Mouse (Mus musculus) MEL (cell line): ENCODE data around the gene Gpnmb. TPM values are rescaled to one million over a fixed set of nuclear protein-coding genes. Genes with fewer than 3 reads are reported as not detected.

Experiments
- DNase-seq: peaks from one replicate; pipeline ENCODE4 v3.0.0; 2011; ENCODE audit warnings: low read depth, low spot score
- H3K27ac ChIP-seq: 2 replicates; pipeline ENCODE4 v1.5.1; 2012; ENCODE audit warnings: low read depth, mild to moderate bottlenecking, control low read depth, low read length, moderate library complexity; ENCODE audit not compliant: control insufficient read depth
- H3K27me3 ChIP-seq, 2 experiments: fragments of 150-350 bp in 1 of 2; sonication (generic) in 1 of 2; 2 replicates each; pipeline ENCODE4 v1.6.1; 2012; ENCODE audit warnings: low read length in 2 of 2, mild to moderate bottlenecking in 2 of 2, improper control_type of control experiment in 1 of 2, moderate library complexity in 1 of 2; ENCODE audit not compliant: insufficient read depth in 2 of 2, control insufficient read depth in 1 of 2
- H3K36me3 ChIP-seq, 2 experiments: 2 replicates each; pipeline ENCODE4 v1.6.1; 2012 to 2014; ENCODE audit warnings: low read length in 2 of 2, improper control_type of control experiment in 1 of 2, inconsistent platforms in 1 of 2, mild to moderate bottlenecking in 1 of 2; ENCODE audit not compliant: insufficient read depth in 2 of 2, control insufficient read depth in 1 of 2
- H3K4me1 ChIP-seq, 2 experiments: fragments of 150-350 bp in 1 of 2; sonication (generic) in 1 of 2; 2 replicates each; pipeline ENCODE4 v1.6.1; 2012; ENCODE audit warnings: low read length in 2 of 2, improper control_type of control experiment in 1 of 2, mild to moderate bottlenecking in 1 of 2; ENCODE audit not compliant: insufficient read depth in 2 of 2, control insufficient read depth in 1 of 2
- H3K4me3 ChIP-seq, 2 experiments: fragments of 150-350 bp in 1 of 2; sonication (generic) in 1 of 2; 2 replicates each; pipeline ENCODE4 v1.5.1; 2012; ENCODE audit warnings: low read depth in 2 of 2, low read length in 2 of 2, mild to moderate bottlenecking in 2 of 2, moderate library complexity in 2 of 2, control low read depth in 1 of 2, improper control_type of control experiment in 1 of 2; ENCODE audit not compliant: control insufficient read depth in 1 of 2, insufficient read depth in 1 of 2
- H3K79me2 ChIP-seq: 2 replicates; pipeline ENCODE4 v1.6.1; 2012; ENCODE audit warnings: mild to moderate bottlenecking, low read length, moderate library complexity; ENCODE audit not compliant: control insufficient read depth, poor library complexity, insufficient read depth
- H3K9ac ChIP-seq: 2 replicates; pipeline ENCODE4 v1.6.1; 2012; ENCODE audit warnings: low read depth, mild to moderate bottlenecking, control low read depth, low read length, moderate library complexity; ENCODE audit not compliant: control insufficient read depth, poor library complexity, severe bottlenecking
- H3K9me3 ChIP-seq: fragments of 150-350 bp; sonication (generic); replicated peaks from 2 replicates; pipeline ENCODE4 v1.6.1; 2012; ENCODE audit warnings: mild to moderate bottlenecking, low read length, improper control_type of control experiment, moderate library complexity; ENCODE audit not compliant: insufficient read depth
- BHLHE40 ChIP-seq: IDR thresholded peaks from 2 replicates; pipeline ENCODE4 v1.6.1; 2012; ENCODE audit warnings: low read depth, mild to moderate bottlenecking, inconsistent platforms, low read length, improper control_type of control experiment, borderline replicate concordance
- CHD1 ChIP-seq: IDR thresholded peaks from 2 replicates; pipeline ENCODE4 v1.6.1; 2012; ENCODE audit warnings: low read depth, mild to moderate bottlenecking, inconsistent platforms, low read length, improper control_type of control experiment
- E2F4 ChIP-seq: IDR thresholded peaks from 2 replicates; pipeline ENCODE4 v1.6.1; 2011; ENCODE audit warnings: low read depth, low read length, improper control_type of control experiment, borderline replicate concordance
- ELF1 ChIP-seq: IDR thresholded peaks from 2 replicates; pipeline ENCODE4 v1.6.1; 2014; ENCODE audit warnings: low read depth, mild to moderate bottlenecking, inconsistent platforms, low read length, improper control_type of control experiment, moderate library complexity
- EP300 ChIP-seq, 2 experiments: IDR thresholded peaks; 2 replicates each; pipeline ENCODE4 v1.6.1; 2011; ENCODE audit warnings: improper control_type of control experiment in 2 of 2, low read length in 2 of 2, low read depth in 1 of 2, mild to moderate bottlenecking in 1 of 2
- GATA1 ChIP-seq: IDR thresholded peaks from 2 replicates; pipeline ENCODE4 v1.6.1; 2011; ENCODE audit warnings: low read depth, low read length, improper control_type of control experiment
- HCFC1 ChIP-seq: IDR thresholded peaks from 2 replicates; pipeline ENCODE4 v1.6.1; 2012; ENCODE audit warnings: low read depth, mild to moderate bottlenecking, inconsistent platforms, low read length, improper control_type of control experiment, moderate library complexity
- JUND ChIP-seq: IDR thresholded peaks from 2 replicates; pipeline ENCODE4 v1.6.1; 2011; ENCODE audit warnings: low read depth, mild to moderate bottlenecking, improper control_type of control experiment, low read length
- KAT2A ChIP-seq: conservative IDR thresholded peaks from 2 replicates; pipeline ENCODE4 v1.6.1; 2012; ENCODE audit warnings: low read depth, low read length, improper control_type of control experiment, inconsistent platforms
- MAFK ChIP-seq: IDR thresholded peaks from 2 replicates; pipeline ENCODE4 v1.6.1; 2011; ENCODE audit warnings: low read depth, mild to moderate bottlenecking, low read length, improper control_type of control experiment, borderline replicate concordance
- MAX ChIP-seq: IDR thresholded peaks from 2 replicates; pipeline ENCODE4 v1.6.1; 2011; ENCODE audit warnings: low read length, improper control_type of control experiment
- MAZ ChIP-seq: IDR thresholded peaks from 2 replicates; pipeline ENCODE4 v1.6.1; 2012; ENCODE audit warnings: low read depth, mild to moderate bottlenecking, inconsistent platforms, low read length, improper control_type of control experiment
- MEF2A ChIP-seq: IDR thresholded peaks from 2 replicates; pipeline ENCODE4 v1.6.1; 2014; ENCODE audit warnings: low read depth, mild to moderate bottlenecking, inconsistent platforms, low read length, improper control_type of control experiment; ENCODE audit not compliant: poor library complexity, insufficient replicate concordance, severe bottlenecking; ENCODE audit errors: extremely low read depth
- MXI1 ChIP-seq: IDR thresholded peaks from 2 replicates; pipeline ENCODE4 v1.6.1; 2011; ENCODE audit warnings: mild to moderate bottlenecking, low read depth, low read length, improper control_type of control experiment
- MYB ChIP-seq: IDR thresholded peaks from 2 replicates; pipeline ENCODE4 v1.6.1; 2011; ENCODE audit warnings: mild to moderate bottlenecking, low read depth, low read length, improper control_type of control experiment
- MYC ChIP-seq: IDR thresholded peaks from 2 replicates; pipeline ENCODE4 v1.6.1; 2011; ENCODE audit warnings: low read depth, mild to moderate bottlenecking, low read length, improper control_type of control experiment, moderate library complexity
- NELFE ChIP-seq: IDR thresholded peaks from 2 replicates; pipeline ENCODE4 v1.6.1; 2011; ENCODE audit warnings: low read depth, low read length, improper control_type of control experiment
- NRF1 ChIP-seq: IDR thresholded peaks from 2 replicates; pipeline ENCODE4 v1.6.1; 2014; ENCODE audit warnings: low read depth, mild to moderate bottlenecking, inconsistent platforms, low read length, improper control_type of control experiment, moderate library complexity; ENCODE audit not compliant: poor library complexity, insufficient read depth, severe bottlenecking
- POLR2A ChIP-seq, 2 experiments: IDR thresholded peaks; 2 replicates each; pipeline ENCODE4 v1.6.1; 2011 to 2012; ENCODE audit warnings: low read length in 2 of 2, mild to moderate bottlenecking in 2 of 2, control low read depth in 1 of 2, improper control_type of control experiment in 1 of 2, low read depth in 1 of 2, moderate library complexity in 1 of 2; ENCODE audit not compliant: control insufficient read depth in 1 of 2, insufficient read depth in 1 of 2, poor library complexity in 1 of 2
- POLR2AphosphoS2 ChIP-seq: IDR thresholded peaks from 2 replicates; pipeline ENCODE4 v1.6.1; 2011; ENCODE audit warnings: low read length, improper control_type of control experiment
- POLR2AphosphoS5 ChIP-seq: IDR thresholded peaks from 2 replicates; pipeline ENCODE4 v1.6.1; 2012; ENCODE audit warnings: low read depth, borderline replicate concordance, mild to moderate bottlenecking, inconsistent platforms, low read length, moderate library complexity, mixed read lengths
- RAD21 ChIP-seq: IDR thresholded peaks from 2 replicates; pipeline ENCODE4 v1.6.1; 2011; ENCODE audit warnings: mild to moderate bottlenecking, low read depth, low read length, improper control_type of control experiment
- RCOR1 ChIP-seq: IDR thresholded peaks from 2 replicates; pipeline ENCODE4 v1.6.1; 2012; ENCODE audit warnings: low read depth, mild to moderate bottlenecking, inconsistent platforms, low read length, improper control_type of control experiment
- SIN3A ChIP-seq: IDR thresholded peaks from 2 replicates; pipeline ENCODE4 v1.6.1; 2012; ENCODE audit warnings: low read length, improper control_type of control experiment, inconsistent platforms
- SMC3 ChIP-seq: IDR thresholded peaks from 2 replicates; pipeline ENCODE4 v1.6.1; 2011; ENCODE audit warnings: low read depth, low read length, improper control_type of control experiment
- TAL1 ChIP-seq: IDR thresholded peaks from 2 replicates; pipeline ENCODE4 v1.6.1; 2012; ENCODE audit warnings: mild to moderate bottlenecking, inconsistent platforms, low read length, moderate library complexity, mixed read lengths
- TBP ChIP-seq: IDR thresholded peaks from 2 replicates; pipeline ENCODE4 v1.8.0; 2011; ENCODE audit warnings: low read depth, low read length, improper control_type of control experiment
- TCF12 ChIP-seq: IDR thresholded peaks from 2 replicates; pipeline ENCODE4 v1.6.1; 2014; ENCODE audit warnings: low read depth, mild to moderate bottlenecking, inconsistent platforms, low read length, improper control_type of control experiment, moderate library complexity
- UBTF ChIP-seq: IDR thresholded peaks from 2 replicates; pipeline ENCODE4 v1.6.1; 2012; ENCODE audit warnings: low read depth, mild to moderate bottlenecking, inconsistent platforms, low read length, improper control_type of control experiment, moderate library complexity, borderline replicate concordance; ENCODE audit not compliant: insufficient read depth
- USF1 ChIP-seq: IDR thresholded peaks from 2 replicates; pipeline ENCODE4 v1.6.1; 2014; ENCODE audit warnings: low read depth, mild to moderate bottlenecking, inconsistent platforms, low read length, improper control_type of control experiment, moderate library complexity
- USF2 ChIP-seq, 2 experiments: IDR thresholded peaks; 2 replicates each; pipeline ENCODE4 v1.6.1; 2011 to 2012; ENCODE audit warnings: improper control_type of control experiment in 2 of 2, low read length in 2 of 2, borderline replicate concordance in 1 of 2, inconsistent platforms in 1 of 2, low read depth in 1 of 2, mild to moderate bottlenecking in 1 of 2; ENCODE audit not compliant: insufficient read depth in 1 of 2
- ZC3H11A ChIP-seq: IDR thresholded peaks from 2 replicates; pipeline ENCODE4 v1.6.1; 2012; ENCODE audit warnings: low read depth, mild to moderate bottlenecking, inconsistent platforms, low read length, improper control_type of control experiment
- ZKSCAN1 ChIP-seq: IDR thresholded peaks from 2 replicates; pipeline ENCODE4 v1.6.1; 2012; ENCODE audit warnings: low read depth, mild to moderate bottlenecking, inconsistent platforms, low read length, improper control_type of control experiment, moderate library complexity
- ZMIZ1 ChIP-seq: IDR thresholded peaks from 2 replicates; pipeline ENCODE4 v1.6.1; 2012; ENCODE audit warnings: low read depth, mild to moderate bottlenecking, inconsistent platforms, low read length, improper control_type of control experiment, moderate library complexity
- ZNF384 ChIP-seq: IDR thresholded peaks from 2 replicates; pipeline ENCODE4 v1.6.1; 2012; ENCODE audit warnings: low read depth, mild to moderate bottlenecking, inconsistent platforms, low read length, improper control_type of control experiment
- polyA plus RNA-seq, 2 experiments: library from polyadenylated mRNA; stranded (reverse) in 1 of 2; unstranded in 1 of 2; fragments of >175 nt in 1 of 2; fragments of >200 nt in 1 of 2; gene quantifications; 2 replicates each; pipeline versions ENCODE4 v1.2.1 to v1.2.4; 2012; ENCODE audit warnings: low replicate concordance in 2 of 2, low read depth in 1 of 2; ENCODE audit not compliant: insufficient read length in 2 of 2, insufficient read depth in 1 of 2, missing spikeins in 1 of 2
- total RNA-seq: library from RNA; depleted of rRNA; stranded (reverse); fragments of 300-350 nt; gene quantifications from 2 replicates; pipeline ENCODE4 v1.2.3, GENCODE M21; 2012

Gpnmb gene
- total and polyA plus RNA-seq, 3 experiments: not detected

DNA sequence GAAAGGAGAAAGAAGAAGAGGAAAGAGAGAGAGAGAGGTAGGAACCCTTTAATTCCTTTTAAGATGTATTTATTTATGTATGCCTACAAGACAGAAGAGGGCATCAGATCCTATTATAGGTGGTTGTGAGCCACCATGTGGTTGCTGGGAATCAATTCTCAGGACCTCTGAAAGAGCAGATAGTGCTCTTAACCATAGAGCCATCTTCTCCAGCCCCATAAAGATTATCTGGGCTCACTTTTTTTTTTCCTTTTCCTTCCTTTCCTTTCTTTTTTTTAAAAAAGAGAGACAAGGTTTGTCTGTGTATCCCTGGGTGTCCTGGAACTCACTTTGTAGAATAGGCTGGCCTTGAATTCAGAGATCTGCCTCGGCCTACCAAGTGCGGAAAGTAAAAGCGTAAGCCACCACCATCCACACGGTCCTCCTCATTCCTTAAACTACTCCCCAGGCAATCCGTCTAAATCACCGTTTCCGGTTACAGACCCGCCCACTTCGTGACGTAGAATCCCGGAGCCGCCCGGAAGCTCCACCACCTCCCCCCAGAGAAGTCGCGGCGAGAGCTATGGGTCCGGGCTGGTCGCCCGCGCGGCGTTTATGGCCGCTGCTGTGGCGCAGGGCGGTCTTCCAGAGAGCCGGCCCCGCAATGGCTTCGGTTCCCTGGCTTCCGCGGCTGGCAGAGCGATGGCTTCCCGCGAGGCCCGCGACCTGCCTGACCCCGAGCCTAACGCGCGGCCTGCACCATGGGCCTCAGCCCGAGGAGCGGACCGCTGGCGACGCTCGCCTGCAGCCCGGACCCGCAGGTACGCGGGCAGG, 37.2 kb downstream of the Gpnmb start, which contains the start of gene Malsu1:
Gene Malsu1 (plus strand): TSS at position 492 of the 813 bp plus-strand sequence.
- Histone ChIP-seq H3K4me3 (peak within 1 kb of the TSS; percentile 70 to 90), H3K79me2 (peaks cover 21% of the 10 kb centered on the region), H3K36me3 (peaks cover 2 to 6% of the 10 kb centered on the region in 2 experiments; a peak in 2 of 4 replicates), H3K9ac (peak within 1 kb of the TSS; percentile 76), H3K4me1 (peaks cover 3 to 9% of the 10 kb centered on the region in 2 experiments; a peak in 2 of 4 replicates), H3K27me3 (peaks cover 0 to 2% of the 10 kb centered on the region in 2 experiments; a peak in 2 of 4 replicates), H3K27ac (no peak within 1 kb of the TSS), H3K9me3 (no peaks in the 10 kb centered on the region)
- DNase-seq: peak; percentile 94
- TF ChIP-seq BHLHE40: no peak
- TF ChIP-seq GATA1: no peak
- TF ChIP-seq MYB: no peak
- no peak for TF ChIP-seq ZC3H11A
- TF ChIP-seq SMC3: no peak
- TF ChIP-seq MEF2A: no peak
- TF ChIP-seq TBP: peak; percentile 87
- peak; percentile 75; the same call in 1 of the 2 replicates for TF ChIP-seq MAZ
- TF ChIP-seq MYC: 0 out of 2 replicates have a peak, but pooled peaks have one; percentile 36
- TF ChIP-seq POLR2AphosphoS5: no peak
- 0 out of 2 replicates have a peak, but pooled peaks have one; percentile 23 for TF ChIP-seq MAX
- TF ChIP-seq POLR2AphosphoS2: peak; percentile 72
- peak; percentile 80 to 96 for TF ChIP-seq POLR2A (IDR thresholded peaks at IDR 0.05; ENCODE audit: control insufficient read depth in 1 of 2, insufficient read depth in 1 of 2, low read depth in 1 of 2, low read length in 2 of 2, poor library complexity in 1 of 2)
- no peak for TF ChIP-seq RCOR1
- peak; percentile 55; the same call in 1 of the 2 replicates for TF ChIP-seq TCF12
- TF ChIP-seq USF1: no peak
- no peak for TF ChIP-seq MAFK
- 0 out of 2 replicates have a peak, but pooled peaks have one; percentile 6 for TF ChIP-seq JUND
- TF ChIP-seq ELF1: peak; percentile 94
- TF ChIP-seq ZKSCAN1: no peak
- TF ChIP-seq USF2 (IDR thresholded peaks at IDR 0.05; ENCODE audit: borderline replicate concordance in 1 of 2, insufficient read depth in 1 of 2, low read depth in 1 of 2, low read length in 2 of 2): no peak
- TF ChIP-seq EP300 (IDR thresholded peaks at IDR 0.05; ENCODE audit: low read depth in 1 of 2, low read length in 2 of 2): no peak
- TF ChIP-seq ZNF384: no peak; the same call in 1 of the 2 replicates
- no peak for TF ChIP-seq ZMIZ1
- TF ChIP-seq HCFC1: peak; percentile 90
- TF ChIP-seq E2F4: no peak
- no peak for TF ChIP-seq NRF1
- no peak for TF ChIP-seq UBTF
- TF ChIP-seq RAD21: no peak
- TF ChIP-seq KAT2A: no peak; the same call in none of the 2 replicates
- peak; percentile 93 for TF ChIP-seq NELFE
- no peak for TF ChIP-seq MXI1
- TF ChIP-seq CHD1: no peak
- no peak for TF ChIP-seq TAL1
- peak; percentile 87 for TF ChIP-seq SIN3A
